Mouse (Mus musculus) left cerebral cortex, postnatal 25 days (tissue): ENCODE results near the gene Tmprss4. TPM values are rescaled to one million over a fixed set of nuclear protein-coding genes. Genes with fewer than 3 reads are reported as not detected.

Source experiments
- DNase-seq, 2 experiments: peaks; one replicate each; pipeline ENCODE4 v3.0.0; 2022; ENCODE audit warnings: low spot score in 2 of 2, mixed read lengths in 1 of 2
- intact Hi-C: fragments of 180-260 bp; cut with DNase I; formaldehyde crosslinking; loops from one replicate; pipeline ENCODE4 v1.15.1; 2025
- total RNA-seq, 2 experiments: library from RNA; stranded (reverse); gene quantifications; 2 replicates each; pipeline ENCODE4 v1.2.3; 2021

Gene Tmprss4
- total RNA-seq, 2 experiments from 2014 or later, result 0.41 TPM; not detected in 1

DNA sequence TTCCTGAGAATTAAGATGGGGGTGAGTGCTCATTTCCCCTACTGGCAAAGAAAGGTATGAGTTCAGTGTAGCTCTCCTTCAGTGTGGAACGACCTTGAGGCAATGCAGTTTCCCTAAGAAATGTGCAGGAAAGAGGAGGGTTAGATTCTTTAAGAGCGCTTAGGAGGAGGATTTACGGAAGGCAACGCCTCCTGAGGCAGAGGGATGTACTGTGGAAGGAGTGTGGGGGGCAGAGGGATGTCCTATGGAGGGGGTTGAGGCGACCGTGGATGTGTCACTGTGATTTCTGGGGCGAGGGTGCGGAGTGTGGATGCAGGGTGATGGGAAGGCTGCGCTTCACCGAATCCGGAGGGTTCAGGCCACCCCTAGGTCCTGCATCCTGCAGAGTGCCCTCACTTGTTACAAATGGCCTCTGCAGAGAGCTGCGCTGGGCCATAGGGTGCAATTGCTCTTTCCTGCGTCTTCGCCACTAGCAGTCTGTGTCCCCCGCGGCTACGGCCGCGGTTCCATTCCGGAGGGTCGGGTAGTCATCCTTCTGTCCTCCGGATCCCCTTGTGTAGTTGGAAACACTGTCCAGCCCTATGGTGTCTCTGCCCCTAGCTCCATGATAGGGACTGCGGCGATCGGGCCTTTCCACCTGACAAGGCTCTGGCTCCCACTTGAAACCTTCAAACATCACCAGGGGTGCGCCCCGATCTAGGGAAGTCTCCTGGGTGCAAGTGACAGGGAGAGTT lies 58.2 kb downstream of the Tmprss4 start:
- intact Hi-C loops, result loop anchor here (2.0 to 10.0 kb wide), 5 partner anchors 25 to 491 kb away; partner anchors contain the start of gene Ube4a
- peak; percentile 32 to 54 for DNase-seq

DNA sequence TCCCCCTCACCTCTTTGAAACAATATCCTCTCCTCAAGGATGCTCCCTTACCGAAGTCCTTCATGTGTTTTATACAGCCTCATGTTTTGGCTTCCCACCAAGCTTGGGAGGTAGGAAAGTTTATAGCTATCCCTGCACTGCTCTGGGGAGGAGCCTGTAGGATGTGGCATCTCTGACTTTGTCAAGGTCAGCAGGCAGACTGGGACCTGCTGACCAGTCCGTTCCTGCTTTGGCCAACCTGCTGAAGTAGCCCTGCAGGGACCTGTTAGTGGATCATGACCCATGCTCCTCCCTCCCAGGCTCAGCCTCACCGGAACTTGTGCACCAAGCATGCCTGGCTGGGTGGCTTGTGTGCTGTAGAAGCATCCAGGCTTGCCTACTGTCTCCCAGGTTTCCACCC lies 61.2 kb downstream of the Tmprss4 start:
- intact Hi-C loops, result loop anchor here (10.0 kb wide), 1 partner anchor 488 kb away; no protein-coding TSS in a partner anchor
- no peak for DNase-seq

DNA sequence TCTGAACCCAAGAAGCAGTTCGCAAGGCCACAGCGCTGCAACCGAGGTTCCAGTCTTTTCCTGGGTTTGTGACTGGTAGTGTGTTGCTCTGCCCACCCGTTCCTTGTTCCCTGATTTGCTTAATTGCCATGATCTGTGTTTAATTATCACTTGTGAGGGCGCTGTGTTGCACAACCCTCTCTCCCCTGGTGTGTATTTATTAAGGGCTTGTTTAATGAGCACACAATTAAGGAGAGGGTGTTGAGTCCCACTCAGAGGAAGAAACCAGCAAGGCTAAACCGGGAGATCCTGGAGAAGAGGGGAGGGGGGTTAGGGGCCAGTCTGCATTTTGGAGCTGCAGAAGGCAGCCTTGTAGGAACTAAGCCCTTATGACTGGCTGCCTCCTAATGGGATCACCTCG lies 62.9 kb downstream of the Tmprss4 start:
- no peak for DNase-seq
- intact Hi-C loops, result loop anchor here (10.0 kb wide), 1 partner anchor 486 kb away; no protein-coding TSS in a partner anchor

DNA sequence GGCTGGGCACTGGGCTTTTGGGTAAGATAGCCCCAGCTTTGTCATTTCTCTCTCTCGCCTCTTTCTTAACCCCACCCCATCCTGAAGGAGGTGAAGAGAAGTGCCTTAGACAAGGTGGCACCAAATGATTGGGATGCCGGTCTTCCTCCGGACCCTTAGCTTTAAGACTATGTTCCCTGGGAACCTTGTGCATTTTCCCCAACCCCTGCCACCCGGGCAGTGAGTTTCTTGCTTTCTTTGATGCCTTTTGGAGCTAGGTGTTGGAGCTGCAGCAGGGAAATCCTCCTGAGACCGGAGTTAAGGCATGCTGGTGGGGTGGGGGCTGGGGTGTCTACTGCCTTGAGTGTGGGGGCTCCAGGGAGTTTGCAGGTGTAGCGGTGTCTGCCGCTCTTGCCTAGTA lies 64.8 kb downstream of the Tmprss4 start:
- DNase-seq, result no peak
- intact Hi-C loops, result loop anchor here (2.0 kb wide), 1 partner anchor 16 kb away; no protein-coding TSS in a partner anchor

DNA sequence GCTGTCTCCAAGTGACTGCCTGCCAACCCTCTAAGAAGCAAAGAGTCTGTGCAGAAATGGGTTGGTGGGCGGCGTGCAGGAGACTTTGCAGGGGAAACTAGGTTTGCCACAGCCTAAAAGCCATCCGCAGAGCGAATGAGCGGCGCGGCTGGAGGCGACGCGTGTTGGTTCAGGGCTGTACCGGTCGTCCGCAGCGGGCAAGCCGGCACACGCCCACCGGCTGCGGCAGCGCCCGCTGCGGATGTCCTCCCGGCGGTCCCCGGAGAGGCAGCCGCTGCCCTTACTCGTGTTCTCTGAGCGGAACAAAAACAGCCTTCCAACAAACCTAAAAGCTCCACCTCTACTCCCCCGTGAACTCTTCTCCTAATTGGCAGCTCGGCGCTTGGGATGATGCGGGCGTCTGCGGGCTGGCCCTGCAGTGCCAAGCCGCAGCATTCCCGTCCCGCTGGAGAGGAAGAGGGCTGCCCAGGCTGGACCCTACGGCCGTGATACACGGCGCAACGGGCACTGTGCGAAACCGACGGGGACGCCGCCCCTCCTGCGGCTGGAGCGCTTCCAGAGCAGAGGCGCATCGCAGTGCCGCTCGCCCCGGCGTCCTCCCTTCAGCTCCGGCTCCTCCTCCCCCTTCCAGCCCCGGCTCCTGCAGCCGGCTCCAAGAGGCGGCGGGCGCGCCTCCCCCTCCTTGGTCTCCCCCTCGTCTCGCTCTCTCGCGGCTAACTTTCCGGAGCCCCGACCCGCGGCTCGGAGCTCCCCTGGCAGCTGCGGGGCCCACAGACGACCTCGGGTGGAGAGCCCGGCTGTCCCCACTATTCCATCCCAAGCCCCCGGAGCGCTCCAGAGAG lies 65.5 kb downstream of the Tmprss4 start, which contains the start of gene Scn4b:
Gene Scn4b (plus strand): TSS at position 205 of the 842 bp plus-strand sequence.
- peak in 1 of 2 experiments; percentile 39 for DNase-seq
- intact Hi-C loops, result loop anchor here (2.0 kb wide), 1 partner anchor 16 kb away; no protein-coding TSS in a partner anchor

DNA sequence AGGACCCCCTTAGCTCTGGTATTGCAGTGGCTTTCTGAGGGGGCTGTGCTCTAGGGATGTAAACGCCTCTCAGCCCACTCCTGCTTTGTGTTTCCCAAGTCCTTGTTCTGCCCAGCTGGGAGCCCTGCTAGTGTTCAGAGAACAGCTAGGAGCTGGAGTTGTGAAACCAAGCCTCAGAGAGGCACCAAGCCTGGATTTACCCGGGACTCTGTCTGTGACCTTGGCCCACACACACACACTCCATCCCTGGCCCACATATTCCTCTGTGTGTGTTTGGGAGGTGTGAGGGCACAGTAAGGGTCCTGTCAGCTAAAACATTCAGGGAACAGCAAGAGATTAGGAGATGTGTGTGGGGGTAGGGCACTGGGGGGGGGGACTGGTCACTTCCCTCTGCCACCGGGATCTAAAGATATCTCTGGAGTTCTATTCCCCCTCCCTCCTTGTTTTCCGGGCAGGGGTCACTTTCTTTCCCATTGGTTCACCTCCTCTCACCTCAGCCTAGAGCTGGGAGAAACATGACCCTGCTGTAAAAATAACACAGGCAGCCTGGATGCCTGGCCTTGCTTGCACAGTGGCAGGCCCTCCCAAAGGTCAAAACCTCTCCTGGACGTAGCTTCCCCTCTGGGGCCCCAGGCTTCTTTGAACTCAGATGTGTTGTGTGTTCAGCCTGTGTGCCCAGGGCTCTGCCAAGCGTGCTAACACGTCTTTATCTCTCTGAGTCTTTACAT lies 67.3 kb downstream of the Tmprss4 start:
- no peak for DNase-seq
- intact Hi-C loops, result no loop called here

DNA sequence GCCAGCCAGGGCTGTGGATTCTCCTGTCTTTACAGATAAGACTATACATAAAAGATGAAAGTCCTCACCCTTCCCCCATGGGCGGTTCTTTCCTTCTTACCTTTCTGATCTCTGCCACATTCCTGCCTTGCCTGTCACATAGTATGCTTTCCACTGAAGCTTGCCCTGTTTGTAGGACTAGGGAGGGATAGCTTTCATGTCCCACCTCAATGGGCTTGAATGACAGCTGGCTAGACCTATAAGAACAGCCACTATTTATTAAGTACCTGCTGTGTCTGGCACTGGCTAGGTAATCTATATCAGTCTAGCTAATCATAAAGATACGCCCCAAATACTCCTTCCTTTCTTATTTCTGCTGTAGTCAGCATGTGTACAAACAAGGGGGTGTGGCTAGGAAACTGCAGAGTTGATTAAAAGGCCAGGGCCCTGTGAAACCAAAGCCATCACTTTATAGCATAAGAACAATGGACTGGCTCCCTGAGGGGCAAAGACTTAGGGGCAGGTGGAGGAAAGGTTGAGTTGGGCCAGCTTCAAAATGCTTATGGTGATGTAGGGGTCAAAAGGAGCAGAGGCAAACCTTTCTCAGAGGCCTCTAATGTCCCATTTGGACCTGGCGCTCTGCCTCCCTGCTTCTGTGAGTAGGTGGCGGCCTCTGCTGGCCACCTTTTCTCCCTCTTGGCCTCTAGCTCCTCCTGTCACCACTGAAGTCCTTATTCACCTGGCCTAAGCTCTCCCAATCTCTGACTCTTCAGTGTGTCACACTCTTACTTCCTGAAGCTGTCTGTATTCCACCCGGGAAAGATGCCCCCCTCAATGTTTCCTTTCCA lies 70.2 kb downstream of the Tmprss4 start:
- DNase-seq, result no peak
- intact Hi-C loops, result no loop called here

DNA sequence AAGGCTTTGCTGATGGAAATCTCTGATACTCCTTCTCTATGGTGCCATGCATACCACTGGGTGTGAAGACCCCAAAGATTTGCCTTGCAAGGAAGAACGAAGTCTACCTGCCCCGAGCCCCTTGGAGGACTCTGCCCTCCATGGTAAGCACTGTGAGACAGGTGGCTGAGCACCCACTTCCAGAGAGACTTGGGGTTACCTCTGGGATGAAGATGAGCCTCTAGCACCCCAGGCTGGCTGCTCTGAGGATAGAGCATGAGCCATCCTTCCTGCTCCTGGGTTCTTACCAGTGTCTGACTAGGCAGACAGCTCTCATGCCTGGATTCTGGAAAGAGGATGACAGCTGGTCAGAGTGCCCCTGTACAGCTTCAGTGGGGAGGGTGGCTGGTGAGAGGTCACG lies 73.8 kb downstream of the Tmprss4 start:
- intact Hi-C loops, result no loop called here
- DNase-seq, result no peak

DNA sequence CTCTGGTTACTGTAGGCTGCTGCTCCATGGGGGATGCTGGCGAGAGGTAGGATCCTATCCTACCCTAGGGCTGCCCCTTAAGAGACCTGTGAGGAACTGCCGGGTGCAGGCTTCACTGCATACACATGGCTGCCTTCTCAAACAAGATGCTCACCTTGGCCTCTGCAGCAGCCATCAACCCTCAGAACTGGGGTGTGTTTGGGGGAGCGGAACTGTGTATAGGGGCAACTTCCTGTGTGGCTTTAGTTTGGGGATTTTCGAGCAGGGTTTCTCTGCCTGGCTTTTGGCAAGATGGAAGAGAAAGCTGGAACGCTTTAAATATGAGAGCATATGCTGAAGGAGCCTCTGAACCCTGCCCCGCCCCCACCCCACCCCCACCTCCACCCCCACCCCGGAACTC lies 77.0 kb downstream of the Tmprss4 start:
- intact Hi-C loops, result no loop called here
- DNase-seq, result no peak

DNA sequence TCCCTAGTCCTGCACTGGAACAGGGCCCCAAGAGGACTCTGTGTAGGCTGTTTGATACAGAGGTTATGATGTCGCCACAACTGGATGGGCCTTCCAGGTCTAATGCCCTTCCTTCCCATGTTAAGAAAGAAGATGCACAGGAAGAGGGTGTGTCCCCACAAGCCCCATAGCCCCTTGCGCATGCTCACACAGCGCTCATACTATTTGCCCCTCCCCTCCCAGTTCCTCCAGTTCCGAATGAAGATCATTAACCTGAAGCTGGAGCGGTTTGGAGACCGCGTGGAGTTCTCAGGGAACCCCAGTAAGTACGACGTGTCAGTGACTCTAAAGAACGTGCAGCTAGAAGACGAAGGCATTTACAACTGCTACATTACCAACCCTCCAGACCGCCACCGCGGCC lies 78.7 kb downstream of the Tmprss4 start:
- no peak for DNase-seq
- intact Hi-C loops, result no loop called here

Other genes with a start within 250 kb of the Tmprss4 start
- 10 to 100 TPM; 73.0 to 75.4 TPM for gene Ube4a, start 238.5 kb downstream of the Tmprss4 start, total RNA-seq
- gene Cd3g, start 223.7 kb downstream of the Tmprss4 start, total RNA-seq, result not detected
- not detected for gene Cd3d, start 222.3 kb downstream of the Tmprss4 start, total RNA-seq
- not detected for gene Cd3e, start 194.5 kb downstream of the Tmprss4 start, total RNA-seq
- 1 to 10 TPM; 1.3 to 1.9 TPM for gene Mpzl2, start 164.3 kb downstream of the Tmprss4 start, total RNA-seq
- 1 to 10 TPM; 4.0 to 6.4 TPM for gene Mpzl3, start 148.9 kb downstream of the Tmprss4 start, total RNA-seq
- under 1 TPM; 0.87 to 0.89 TPM for gene Jaml, start 124.9 kb downstream of the Tmprss4 start, total RNA-seq
- gene Scn2b, start 86.3 kb downstream of the Tmprss4 start, total RNA-seq, result 100 to 1,000 TPM; 245 to 264 TPM
- 100 to 1,000 TPM in 1 of 2 experiments, 10 to 100 TPM in 1; 26.7 to 103 TPM for gene Scn4b, start 65.7 kb downstream of the Tmprss4 start, total RNA-seq
- 1 to 10 TPM; 1.1 to 1.5 TPM for gene BC049352, start 22.1 kb downstream of the Tmprss4 start, total RNA-seq
- 1 to 10 TPM; 3.0 to 4.1 TPM for gene Il10ra, start 65.1 kb upstream of the Tmprss4 start, total RNA-seq
- gene Tmprss13, start 115.0 kb upstream of the Tmprss4 start, total RNA-seq, result not detected
- 100 to 1,000 TPM; 105 to 131 TPM for gene Fxyd6, start 166.1 kb upstream of the Tmprss4 start, total RNA-seq
- gene Fxyd2, start 195.6 kb upstream of the Tmprss4 start, total RNA-seq, result 10 to 100 TPM in 1 of 2 experiments, 1 to 10 TPM in 1; 7.2 to 13.1 TPM
- gene Dscaml1, start 222.5 kb upstream of the Tmprss4 start, total RNA-seq, result 10 to 100 TPM; 51.1 to 51.7 TPM